Mouse (Mus musculus) neural tube, embryonic 12.5 days (tissue): ENCODE measurements at regions not wholly inside any gene's neighbourhood (a gene's known extent, or its start where the extent isn't known, plus 50 kb on each side); places are given as distances from the start of the nearest gene placed in this dataset.

Source experiments
- ATAC-seq: fragments of 200-750 bp; cut with Nextera tagmentation; 2 replicates; pipeline ENCODE4 v1.8.0; 2017; ENCODE audit warnings: low read depth, mild to moderate bottlenecking, moderate TSS enrichment, moderate library complexity; ENCODE audit not compliant: low FRiP score
- H3K27ac ChIP-seq: fragments of 300-500 bp; sonication (generic); 2 replicates; pipeline ENCODE4 v1.5.1; 2016
- H3K27me3 ChIP-seq: fragments of 300-500 bp; sonication (generic); replicated peaks from 2 replicates; pipeline ENCODE4 v1.6.1; 2016; ENCODE audit warnings: mild to moderate bottlenecking
- H3K36me3 ChIP-seq: fragments of 300-500 bp; sonication (generic); 2 replicates; pipeline ENCODE4 v1.6.1; 2016; ENCODE audit warnings: mild to moderate bottlenecking
- H3K4me1 ChIP-seq: fragments of 300-500 bp; sonication (generic); 2 replicates; pipeline ENCODE4 v1.6.1; 2016
- H3K4me2 ChIP-seq: fragments of 300-500 bp; sonication (generic); replicated peaks from 2 replicates; pipeline ENCODE4 v1.6.1; 2016; ENCODE audit warnings: mild to moderate bottlenecking
- H3K4me3 ChIP-seq: fragments of 300-500 bp; sonication (generic); 2 replicates; pipeline ENCODE4 v1.5.1; 2016
- H3K9ac ChIP-seq: fragments of 300-500 bp; sonication (generic); 2 replicates; pipeline ENCODE4 v1.6.1; 2016; ENCODE audit warnings: mild to moderate bottlenecking
- H3K9me3 ChIP-seq: fragments of 300-500 bp; sonication (generic); 2 replicates; pipeline ENCODE4 v1.6.1; 2016; ENCODE audit warnings: mild to moderate bottlenecking
- WGBS: fragments of 180-500 bp; shearing (Covaris S2); methylation state at CpG from one replicate; pipeline ENCODE4 v1.1.7; 2016; 5-methylcytosine and 5-hydroxymethylcytosine counted together

- no peaks in the 10 kb centered on the region for H3K4me1 ChIP-seq
- H3K27ac ChIP-seq = no peak overlapping the region
- H3K9me3 ChIP-seq = no peaks in the 10 kb centered on the region
- H3K27me3 ChIP-seq = no peaks in the 10 kb centered on the region
- H3K36me3 ChIP-seq = no peaks in the 10 kb centered on the region
- no peak overlapping the region for H3K9ac ChIP-seq
- H3K4me3 ChIP-seq = no peak overlapping the region
- no peak overlapping the region for H3K4me2 ChIP-seq
- ATAC-seq = no peak
- WGBS = 67% methylated on average over 1 of the region's 1 CpGs
Measured at GRCm38 (mm10) chr10:16990227-16990626, 732.8 kb upstream of the Cited2 start.

GRCm38 (mm10) chr10:16993789-16994188 is 729.2 kb upstream of the Cited2 start:
- H3K36me3 ChIP-seq = no peaks in the 10 kb centered on the region
- no peak overlapping the region for H3K4me2 ChIP-seq
- H3K4me3 ChIP-seq = no peak overlapping the region
- no peaks in the 10 kb centered on the region for H3K27me3 ChIP-seq
- no peaks in the 10 kb centered on the region for H3K9me3 ChIP-seq
- no peak overlapping the region for H3K27ac ChIP-seq
- no peak overlapping the region for H3K9ac ChIP-seq
- 57% methylated on average over 2 of the region's 2 CpGs for WGBS
- ATAC-seq = no peak
- no peaks in the 10 kb centered on the region for H3K4me1 ChIP-seq

- Histone ChIP-seq H3K4me3 (no peak overlapping the region), H3K9ac (no peak overlapping the region), H3K27ac (no peak overlapping the region), H3K36me3 (no peaks in the 10 kb centered on the region), H3K27me3 (no peaks in the 10 kb centered on the region), H3K4me1 (no peaks in the 10 kb centered on the region), H3K9me3 (no peaks in the 10 kb centered on the region), H3K4me2 (no peak overlapping the region)
- ATAC-seq = no peak
- 78% methylated on average over 6 of the region's 6 CpGs for WGBS
Measured at GRCm38 (mm10) chr10:16994526-16994925, 728.5 kb upstream of the Cited2 start.

GRCm38 (mm10) chr10:16995010-16995409 is 728.0 kb upstream of the Cited2 start:
- no peak overlapping the region for H3K4me3 ChIP-seq
- H3K27ac ChIP-seq = no peak overlapping the region
- H3K9me3 ChIP-seq = no peaks in the 10 kb centered on the region
- H3K4me2 ChIP-seq = no peak overlapping the region
- H3K9ac ChIP-seq = no peak overlapping the region
- 62% methylated on average over 1 of the region's 1 CpGs for WGBS
- no peak for ATAC-seq
- no peaks in the 10 kb centered on the region for H3K4me1 ChIP-seq
- H3K36me3 ChIP-seq = no peaks in the 10 kb centered on the region
- no peaks in the 10 kb centered on the region for H3K27me3 ChIP-seq

- Histone ChIP-seq H3K9ac (no peak overlapping the region), H3K4me1 (no peaks in the 10 kb centered on the region), H3K4me2 (no peak overlapping the region), H3K27me3 (no peaks in the 10 kb centered on the region), H3K36me3 (no peaks in the 10 kb centered on the region), H3K27ac (no peak overlapping the region), H3K4me3 (no peak overlapping the region), H3K9me3 (no peaks in the 10 kb centered on the region)
- WGBS = 88% methylated on average over 6 of the region's 6 CpGs
- ATAC-seq = no peak
Measured at GRCm38 (mm10) chr10:16996820-16997466, 726.1 kb upstream of the Cited2 start.

GRCm38 (mm10) chr10:17001320-17001719 is 721.7 kb upstream of the Cited2 start:
- H3K27me3 ChIP-seq = no peaks in the 10 kb centered on the region
- no peaks in the 10 kb centered on the region for H3K36me3 ChIP-seq
- no peak for ATAC-seq
- H3K4me2 ChIP-seq = no peak overlapping the region
- H3K4me3 ChIP-seq = no peak overlapping the region
- H3K4me1 ChIP-seq = no peaks in the 10 kb centered on the region
- H3K27ac ChIP-seq = no peak overlapping the region
- no peaks in the 10 kb centered on the region for H3K9me3 ChIP-seq
- H3K9ac ChIP-seq = no peak overlapping the region
- 58% methylated on average over 8 of the region's 8 CpGs for WGBS

- no peak for ATAC-seq
- H3K4me1 ChIP-seq = no peaks in the 10 kb centered on the region
- no peaks in the 10 kb centered on the region for H3K27me3 ChIP-seq
- no peak overlapping the region for H3K4me3 ChIP-seq
- 76% methylated on average over 4 of the region's 4 CpGs for WGBS
- H3K4me2 ChIP-seq = no peak overlapping the region
- H3K9ac ChIP-seq = no peak overlapping the region
- H3K9me3 ChIP-seq = no peaks in the 10 kb centered on the region
- H3K27ac ChIP-seq = no peak overlapping the region
- H3K36me3 ChIP-seq = no peaks in the 10 kb centered on the region
Measured at GRCm38 (mm10) chr10:17003123-17003849, 719.7 kb upstream of the Cited2 start.

- ATAC-seq = no peak
- Histone ChIP-seq H3K4me1 (no peaks in the 10 kb centered on the region), H3K27me3 (no peaks in the 10 kb centered on the region), H3K36me3 (no peaks in the 10 kb centered on the region), H3K27ac (no peak overlapping the region), H3K4me3 (no peak overlapping the region), H3K9me3 (no peaks in the 10 kb centered on the region), H3K4me2 (no peak overlapping the region), H3K9ac (no peak overlapping the region)
- WGBS = 74% methylated on average over 4 of the region's 4 CpGs
Measured at GRCm38 (mm10) chr10:17008683-17009082, 714.3 kb upstream of the Cited2 start.

- ATAC-seq = no peak
- WGBS = 87% methylated on average over 3 of the region's 3 CpGs
Measured at GRCm38 (mm10) chr10:17010047-17010446, 713.0 kb upstream of the Cited2 start.

GRCm38 (mm10) chr10:17011876-17012275 is 711.1 kb upstream of the Cited2 start:
- H3K36me3 ChIP-seq = no peaks in the 10 kb centered on the region
- H3K4me3 ChIP-seq = no peak overlapping the region
- H3K9ac ChIP-seq = no peak overlapping the region
- no peaks in the 10 kb centered on the region for H3K9me3 ChIP-seq
- H3K4me2 ChIP-seq = no peak overlapping the region
- H3K4me1 ChIP-seq = no peaks in the 10 kb centered on the region
- WGBS = 91% methylated on average over 2 of the region's 2 CpGs
- H3K27ac ChIP-seq = no peak overlapping the region
- H3K27me3 ChIP-seq = no peaks in the 10 kb centered on the region
- ATAC-seq = no peak

More at GRCm38 (mm10) chr10:17010047-17010446, 713.0 kb upstream of the Cited2 start:
- H3K9me3 ChIP-seq = no peaks in the 10 kb centered on the region
- H3K27ac ChIP-seq = no peak overlapping the region
- H3K4me2 ChIP-seq = no peak overlapping the region
- no peak overlapping the region for H3K9ac ChIP-seq
- H3K4me3 ChIP-seq = no peak overlapping the region
- no peaks in the 10 kb centered on the region for H3K36me3 ChIP-seq
- H3K4me1 ChIP-seq = no peaks in the 10 kb centered on the region
- no peaks in the 10 kb centered on the region for H3K27me3 ChIP-seq

- no peak for ATAC-seq
- H3K4me2 ChIP-seq = no peak overlapping the region
- no peak overlapping the region for H3K9ac ChIP-seq
- H3K27ac ChIP-seq = no peak overlapping the region
- no peak overlapping the region for H3K4me3 ChIP-seq
- no peaks in the 10 kb centered on the region for H3K36me3 ChIP-seq
- WGBS = 73% methylated on average over 3 of the region's 3 CpGs
- no peaks in the 10 kb centered on the region for H3K9me3 ChIP-seq
- no peaks in the 10 kb centered on the region for H3K4me1 ChIP-seq
- no peaks in the 10 kb centered on the region for H3K27me3 ChIP-seq
Measured at GRCm38 (mm10) chr10:17012541-17012975, 710.5 kb upstream of the Cited2 start.

- Histone ChIP-seq H3K27me3 (no peaks in the 10 kb centered on the region), H3K4me1 (no peaks in the 10 kb centered on the region), H3K4me3 (no peak overlapping the region), H3K9me3 (no peaks in the 10 kb centered on the region), H3K9ac (no peak overlapping the region), H3K36me3 (no peaks in the 10 kb centered on the region), H3K4me2 (no peak overlapping the region), H3K27ac (no peak overlapping the region)
- ATAC-seq = no peak
- WGBS = 88% methylated on average over 3 of the region's 3 CpGs
Measured at GRCm38 (mm10) chr10:17014826-17015225, 708.2 kb upstream of the Cited2 start.

GRCm38 (mm10) chr10:17016854-17017253 is 706.2 kb upstream of the Cited2 start:
- WGBS = 89% methylated on average over 4 of the region's 4 CpGs
- Histone ChIP-seq H3K4me1 (no peaks in the 10 kb centered on the region), H3K9me3 (no peaks in the 10 kb centered on the region), H3K4me3 (no peak overlapping the region), H3K27ac (no peak overlapping the region), H3K27me3 (no peaks in the 10 kb centered on the region), H3K9ac (no peak overlapping the region), H3K36me3 (no peaks in the 10 kb centered on the region), H3K4me2 (no peak overlapping the region)
- no peak for ATAC-seq
